Mouse (Mus musculus): ENCODE results near the gene Grm8. TPM values are rescaled to one million over a fixed set of nuclear protein-coding genes. Genes with fewer than 3 reads are reported as not detected.

Gene Grm8
- polyA plus RNA-seq, 1 experiment, result not detected

DNA sequence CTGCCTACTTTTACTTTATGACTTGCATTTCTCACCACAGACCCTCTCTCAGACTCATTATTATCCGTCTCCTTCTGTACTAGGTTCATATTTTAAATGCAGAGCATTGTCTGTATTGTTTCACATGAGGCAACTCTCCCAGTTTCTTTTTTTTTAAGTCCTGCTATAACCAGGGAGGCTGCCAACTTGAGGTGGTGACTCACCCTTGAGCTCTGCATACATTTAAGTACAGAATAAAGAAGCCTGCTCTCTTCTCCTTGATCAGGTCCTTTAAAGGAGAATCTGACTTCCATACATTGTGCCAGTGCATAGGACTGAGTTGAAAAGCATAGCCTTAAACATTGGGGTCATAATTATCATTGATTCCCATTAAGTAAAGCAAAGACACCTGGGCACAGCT lies 488.5 kb downstream of the Grm8 start:
- TF ChIP-seq GATA1 (IDR thresholded peaks at IDR 0.05; ENCODE audit: low read length), result no peak

DNA sequence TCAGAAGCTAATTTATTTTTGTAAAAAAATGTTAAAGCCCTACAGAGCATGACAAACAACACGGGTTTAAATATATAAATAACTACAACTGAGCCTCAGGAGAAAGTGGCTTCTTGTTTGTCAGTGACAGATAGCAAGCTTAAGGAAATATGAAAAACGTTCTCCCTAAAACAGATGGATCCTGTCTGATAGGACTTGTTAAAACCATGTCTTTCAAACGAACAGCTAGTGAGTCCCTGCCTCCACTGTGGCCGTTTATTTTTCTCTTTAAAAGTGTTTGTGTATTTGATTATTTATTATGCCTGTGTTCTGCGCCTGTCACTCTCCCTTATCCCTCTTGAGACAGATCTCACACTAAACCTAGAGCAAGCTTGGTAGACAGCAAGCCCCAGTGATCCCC lies 489.9 kb downstream of the Grm8 start:
- no peak for TF ChIP-seq GATA1 (IDR thresholded peaks at IDR 0.05; ENCODE audit: low read length)

DNA sequence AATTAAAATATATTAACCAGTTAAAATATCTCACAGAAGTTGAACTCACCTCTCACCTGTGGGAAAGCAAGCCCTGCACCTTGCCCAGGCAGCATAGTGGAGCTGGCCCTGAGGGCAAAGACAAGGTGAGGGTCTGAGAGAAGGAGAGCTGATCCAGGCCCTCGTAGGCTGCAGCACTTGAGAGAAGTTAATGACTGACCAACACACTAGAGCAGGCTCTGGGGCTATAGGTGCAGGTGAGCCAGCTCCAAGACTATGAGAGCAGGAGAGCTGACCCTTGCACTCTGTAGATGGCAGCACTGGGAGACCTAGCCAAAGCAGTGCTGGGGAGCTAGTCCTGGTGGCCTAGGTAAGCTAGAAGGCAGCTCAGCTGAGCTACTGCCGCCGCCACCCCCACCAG lies 499.1 kb downstream of the Grm8 start:
- no peak for TF ChIP-seq GATA1 (IDR thresholded peaks at IDR 0.05; ENCODE audit: low read length)

DNA sequence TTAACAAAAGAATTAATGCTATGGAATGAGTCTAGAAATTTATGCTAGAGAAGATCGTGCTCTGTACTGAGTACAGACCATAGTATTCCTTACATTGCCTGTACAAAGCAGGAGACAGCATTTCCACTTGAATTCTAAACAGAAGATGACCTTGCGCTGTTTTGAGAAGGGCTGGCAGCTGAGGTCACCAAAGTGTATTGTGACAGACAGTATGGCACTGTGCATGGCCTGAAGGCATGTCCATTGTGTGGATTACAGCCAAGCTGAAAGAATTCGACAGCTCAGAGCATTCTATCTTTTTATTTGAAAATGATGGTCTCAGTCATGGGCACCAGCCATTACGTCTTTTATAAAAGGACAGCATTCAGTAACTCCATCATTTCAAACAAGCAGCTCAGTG lies 517.5 kb downstream of the Grm8 start:
- TF ChIP-seq GATA1 (IDR thresholded peaks at IDR 0.05; ENCODE audit: low read length), result no peak

DNA sequence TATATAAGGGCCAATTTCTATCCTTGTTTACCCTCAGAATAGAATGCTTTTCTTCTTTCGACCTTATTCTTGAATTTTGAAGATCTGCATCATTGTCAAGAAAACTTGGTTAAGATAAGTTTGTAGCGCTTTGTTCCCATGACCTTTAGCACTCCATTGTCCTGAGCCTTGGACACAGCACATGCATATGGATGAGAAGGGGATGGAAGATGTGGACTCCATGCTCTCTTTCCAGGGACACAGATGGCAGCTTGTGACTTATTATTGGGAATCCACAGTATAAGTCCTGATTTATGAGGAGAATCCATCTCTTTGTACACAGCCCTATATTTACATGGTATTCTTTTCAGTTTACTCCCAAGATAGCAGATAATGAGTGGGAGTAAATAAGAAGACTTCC lies 554.5 kb downstream of the Grm8 start:
- TF ChIP-seq GATA1 (IDR thresholded peaks at IDR 0.05; ENCODE audit: low read length), result no peak

DNA sequence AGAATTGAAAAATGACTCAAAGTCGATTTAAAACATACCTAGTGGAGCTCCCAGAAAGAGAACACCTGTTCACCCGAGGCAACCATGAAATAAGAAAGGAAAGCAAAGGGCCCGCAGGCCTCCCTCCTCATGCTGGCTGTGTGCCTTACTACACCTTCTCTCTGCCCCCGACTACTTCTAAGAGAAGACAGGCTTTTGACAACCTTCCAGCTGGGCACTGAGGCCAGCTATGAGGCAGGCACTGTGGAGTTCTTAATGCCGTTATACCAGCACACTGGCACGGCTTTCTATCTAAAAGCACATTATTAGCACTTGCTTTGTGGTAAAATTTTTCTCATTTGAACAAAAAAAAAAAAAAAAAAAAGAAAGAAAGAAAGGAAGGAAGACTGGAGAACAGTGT lies 589.5 kb downstream of the Grm8 start:
- TF ChIP-seq GATA1 (IDR thresholded peaks at IDR 0.05; ENCODE audit: low read length), result no peak

DNA sequence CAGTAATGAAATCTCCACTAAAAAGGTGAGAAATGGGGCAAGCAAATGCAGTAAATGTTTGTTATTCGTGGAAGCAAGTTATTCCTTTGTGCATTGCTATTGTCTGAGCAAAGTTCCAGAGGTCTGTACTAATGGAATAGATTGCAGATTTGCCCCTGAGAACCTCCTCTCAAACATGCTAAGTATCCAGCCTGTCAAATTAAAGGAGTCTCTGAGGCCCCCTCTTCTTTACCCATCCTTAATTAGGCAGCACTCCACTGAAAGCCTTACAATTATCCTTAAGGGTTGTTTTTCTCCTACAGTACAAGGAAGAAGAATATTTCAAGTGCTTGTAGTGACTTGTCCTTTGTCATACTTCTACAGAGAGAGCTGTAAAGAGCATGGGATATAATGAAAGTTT lies 617.4 kb downstream of the Grm8 start:
- TF ChIP-seq GATA1 (IDR thresholded peaks at IDR 0.05; ENCODE audit: low read length), result no peak

DNA sequence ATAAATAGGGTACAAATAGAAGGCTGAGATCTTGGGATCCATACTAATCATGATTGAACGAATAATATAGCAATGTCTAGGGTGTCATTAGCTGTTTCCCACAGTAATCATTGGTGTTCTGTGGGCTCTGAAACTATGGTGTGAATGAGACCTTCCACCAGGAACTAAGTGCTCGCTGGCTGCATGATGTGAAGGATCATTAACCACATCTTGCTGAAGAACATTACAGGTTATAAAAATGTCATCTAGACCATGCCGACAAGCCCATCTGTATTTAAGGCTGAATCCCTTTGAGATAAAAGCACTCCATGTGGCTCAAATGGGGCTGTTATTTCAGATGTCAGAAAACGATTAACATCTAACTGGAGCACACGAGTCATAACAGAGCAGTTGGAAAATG lies 674.0 kb downstream of the Grm8 start:
- TF ChIP-seq GATA1 (IDR thresholded peaks at IDR 0.05; ENCODE audit: low read length), result no peak

DNA sequence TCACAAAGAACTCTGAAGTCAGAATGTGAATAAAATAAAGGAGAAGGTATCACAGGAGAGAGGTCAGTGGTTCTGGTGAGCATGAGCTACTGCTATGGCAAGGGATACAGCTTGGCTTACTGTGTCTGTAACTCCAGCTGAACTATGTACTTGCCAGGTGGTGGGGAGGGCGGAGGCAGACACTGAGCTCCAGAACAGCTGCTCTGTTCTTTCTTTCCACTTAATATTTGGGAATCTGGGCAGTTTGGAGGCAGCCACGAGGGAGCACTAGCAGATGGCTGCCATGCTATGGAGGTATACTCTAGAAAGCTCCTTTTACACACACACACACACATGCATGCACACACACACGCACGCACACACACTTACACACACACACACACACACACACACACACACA lies 726.5 kb downstream of the Grm8 start:
- no peak for TF ChIP-seq GATA1 (IDR thresholded peaks at IDR 0.05; ENCODE audit: low read length)

DNA sequence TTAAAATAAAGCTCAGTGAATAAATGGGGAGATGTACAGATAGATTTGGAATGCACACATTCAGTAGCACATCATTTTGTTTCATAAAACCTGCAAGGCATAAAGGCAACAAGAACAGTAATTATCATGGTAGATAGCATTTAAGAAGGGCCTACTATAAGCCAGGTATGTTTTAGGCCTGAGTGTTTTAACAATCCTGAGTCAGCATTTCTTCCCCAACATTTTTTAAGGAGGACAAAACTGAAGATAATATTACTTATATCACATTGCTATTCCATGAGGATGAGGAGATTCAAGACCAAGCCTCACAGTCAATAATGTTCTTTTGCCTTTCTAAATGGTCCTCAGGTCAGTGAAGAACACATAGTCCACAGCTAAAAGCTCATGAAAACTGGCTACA lies 762.6 kb downstream of the Grm8 start:
- no peak for TF ChIP-seq GATA1 (IDR thresholded peaks at IDR 0.05; ENCODE audit: low read length)

DNA sequence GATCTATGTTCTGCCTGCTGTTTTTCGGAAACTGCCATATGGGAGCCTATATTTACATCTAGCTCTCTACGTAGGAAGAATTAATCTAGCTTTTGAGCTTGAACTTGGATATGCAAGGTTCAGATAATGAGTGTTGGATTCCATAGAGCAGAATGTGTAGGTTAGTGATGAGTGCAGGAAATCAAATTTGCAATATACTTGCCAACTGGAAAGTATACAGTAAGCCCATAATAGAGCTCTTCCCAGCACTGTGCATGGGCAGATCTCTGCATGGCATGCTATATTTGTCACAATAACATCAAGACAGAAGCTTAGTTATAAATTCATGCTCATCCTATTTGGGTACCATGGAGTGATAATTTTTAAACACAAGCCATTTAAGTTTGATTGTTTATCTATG lies 763.9 kb downstream of the Grm8 start:
- no peak for TF ChIP-seq GATA1 (IDR thresholded peaks at IDR 0.05; ENCODE audit: low read length)

DNA sequence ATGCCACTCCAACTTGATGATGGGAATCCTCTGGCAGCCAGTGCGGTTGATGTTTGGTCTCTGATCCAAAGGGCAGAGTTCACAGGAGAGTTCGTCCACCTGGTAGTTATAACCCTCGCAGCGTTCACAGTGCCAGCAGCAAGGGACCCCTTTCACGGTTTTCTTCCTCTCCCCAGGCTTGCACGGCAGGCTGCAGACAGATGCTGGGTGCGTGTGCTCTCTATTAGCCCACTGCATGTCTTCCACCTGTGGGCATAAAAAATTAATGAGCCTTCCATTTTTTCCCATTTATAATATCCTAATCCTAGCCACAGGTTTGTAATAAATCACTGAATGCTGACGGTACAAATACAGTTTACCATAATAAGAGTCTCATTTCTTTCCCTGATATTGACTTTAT lies 771.2 kb downstream of the Grm8 start:
- TF ChIP-seq GATA1 (IDR thresholded peaks at IDR 0.05; ENCODE audit: low read length), result no peak

DNA sequence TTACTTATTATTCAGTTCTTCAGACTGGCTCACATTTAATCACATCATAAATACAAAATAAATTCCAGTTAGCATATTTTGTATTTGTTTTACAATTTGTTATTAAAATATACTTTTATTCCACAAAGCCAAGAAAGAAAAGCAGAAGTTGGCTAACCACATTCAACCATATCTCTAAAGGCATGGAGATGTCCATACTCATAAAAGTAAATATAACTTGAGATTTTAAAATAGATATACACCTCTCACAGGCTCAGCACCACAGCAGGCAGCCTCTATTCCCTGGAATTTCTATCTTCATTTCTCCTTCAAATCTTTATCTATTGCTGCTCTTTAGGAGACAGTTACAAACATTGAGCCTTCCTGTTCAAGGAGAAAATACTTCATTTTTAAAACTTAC lies 774.5 kb downstream of the Grm8 start:
- no peak for TF ChIP-seq GATA1 (IDR thresholded peaks at IDR 0.05; ENCODE audit: low read length)

DNA sequence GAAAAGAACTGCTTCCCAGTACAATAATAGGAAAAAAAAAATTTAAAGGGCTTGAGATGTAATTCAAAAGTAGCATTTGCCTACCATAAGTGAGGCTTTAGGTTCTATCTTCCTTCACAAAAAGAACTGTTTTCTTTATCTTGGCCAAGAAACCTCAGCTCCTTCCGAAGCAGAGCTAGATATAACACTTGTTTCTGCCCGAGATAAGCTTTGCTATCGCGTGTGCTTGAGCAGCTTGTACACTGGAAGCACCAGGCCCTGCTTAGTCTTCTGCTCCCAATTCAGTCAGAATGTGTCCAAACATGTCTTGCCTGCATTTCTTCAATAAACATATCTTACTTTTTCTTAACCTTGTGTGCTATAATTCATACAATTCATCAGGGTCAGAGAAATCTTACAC lies 783.8 kb downstream of the Grm8 start:
- peak; percentile 96 for TF ChIP-seq GATA1 (IDR thresholded peaks at IDR 0.05; ENCODE audit: low read length)

DNA sequence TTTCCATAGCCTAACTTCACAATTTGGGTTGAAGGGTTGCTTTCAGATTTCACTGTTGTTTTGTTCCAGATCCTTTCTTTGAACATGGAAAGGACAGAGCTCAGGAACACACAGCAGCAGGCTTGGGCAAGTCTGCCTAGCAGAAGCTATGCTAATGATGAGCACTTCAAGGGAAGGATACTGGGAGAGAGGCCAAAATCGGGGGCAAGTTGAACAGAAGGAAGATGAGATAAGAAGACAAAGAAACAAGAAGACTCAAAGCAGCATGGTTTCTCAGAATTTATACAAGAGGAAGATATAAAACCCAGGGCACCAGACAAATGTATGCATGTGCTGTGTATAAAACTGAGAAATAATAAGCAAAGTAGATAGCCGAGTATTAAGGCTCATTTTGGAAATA lies 786.7 kb downstream of the Grm8 start:
- no peak for TF ChIP-seq GATA1 (IDR thresholded peaks at IDR 0.05; ENCODE audit: low read length)

DNA sequence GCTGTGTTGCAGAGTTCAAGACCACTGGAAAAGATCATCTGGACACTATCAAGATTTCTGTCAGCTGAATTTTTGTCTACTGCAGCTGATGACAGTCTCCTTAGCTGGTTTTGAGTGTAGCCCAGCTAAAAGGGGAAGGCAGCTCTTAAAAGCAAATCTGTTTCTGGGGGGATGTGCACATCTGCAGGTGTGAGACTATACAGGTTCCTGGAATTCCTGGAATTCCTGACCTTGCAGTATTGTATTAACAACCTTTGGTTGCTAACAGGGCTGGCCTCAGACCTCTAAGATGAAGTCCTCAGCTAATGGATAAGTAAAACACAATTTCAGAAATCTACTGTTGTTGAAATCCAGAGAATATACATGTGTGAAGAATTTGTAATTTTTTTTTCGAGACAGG lies 788.7 kb downstream of the Grm8 start:
- no peak for TF ChIP-seq GATA1 (IDR thresholded peaks at IDR 0.05; ENCODE audit: low read length)

DNA sequence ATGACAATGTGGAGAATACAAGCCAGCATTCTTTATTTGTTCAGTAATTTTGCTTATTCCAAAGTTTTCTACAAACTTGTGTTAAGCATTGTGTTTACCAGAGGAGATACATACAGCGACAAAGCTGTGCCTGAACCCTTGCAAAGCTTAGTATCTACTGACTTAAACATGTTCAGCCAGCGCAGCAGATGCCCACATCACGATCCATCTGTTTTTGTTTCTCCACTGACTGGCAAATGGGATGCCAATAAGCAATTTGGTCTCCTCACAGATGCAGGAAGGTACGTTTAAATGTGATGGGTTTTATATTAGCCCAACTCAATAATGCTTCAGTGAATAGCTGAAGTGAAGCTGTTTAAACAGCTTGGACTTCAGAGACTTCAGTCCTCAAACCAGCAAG lies 794.8 kb downstream of the Grm8 start:
- TF ChIP-seq GATA1 (IDR thresholded peaks at IDR 0.05; ENCODE audit: low read length), result no peak

DNA sequence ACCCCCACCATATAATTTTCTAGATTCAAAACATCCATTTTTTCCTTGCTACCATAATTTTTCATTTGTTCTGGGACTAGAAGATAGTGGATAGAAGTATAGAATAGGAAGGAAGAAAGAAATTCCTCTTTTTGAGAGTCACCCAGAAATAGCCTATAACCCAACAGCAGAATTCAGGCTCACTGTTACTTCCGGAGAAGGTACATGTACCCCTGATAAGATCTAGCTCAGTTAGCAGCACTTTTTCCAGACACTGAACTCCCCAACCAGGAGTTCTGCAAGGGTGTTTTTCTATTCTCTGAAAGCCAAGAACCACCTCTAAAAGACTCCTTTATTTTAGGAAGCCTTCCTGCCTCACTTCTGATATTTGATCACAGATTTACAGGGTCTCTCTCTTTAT lies 816.4 kb downstream of the Grm8 start:
- no peak for TF ChIP-seq GATA1 (IDR thresholded peaks at IDR 0.05; ENCODE audit: low read length)

DNA sequence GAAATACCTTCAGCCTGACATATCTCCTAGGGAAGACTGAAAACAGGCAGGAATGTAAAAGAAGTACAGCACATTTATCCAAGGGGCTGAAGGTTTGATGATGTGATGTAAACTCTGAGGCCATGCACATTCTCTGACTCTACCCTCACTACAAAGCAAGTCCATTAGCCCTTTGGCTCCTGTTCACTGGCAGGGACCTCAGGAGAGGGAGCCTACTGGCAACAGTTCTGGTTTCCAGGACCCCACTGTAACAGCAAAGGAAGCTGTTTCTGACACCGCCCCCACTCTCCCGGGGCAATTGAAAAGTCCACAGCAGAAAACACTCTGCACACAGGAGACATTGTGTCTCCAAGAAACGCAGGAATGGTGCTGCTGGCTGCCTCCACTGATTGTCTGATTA lies 817.6 kb downstream of the Grm8 start:
- no peak for TF ChIP-seq GATA1 (IDR thresholded peaks at IDR 0.05; ENCODE audit: low read length)
